Comparison of ENCODE assay signal across 13 mouse cellular contexts in the genomic region with DNA sequence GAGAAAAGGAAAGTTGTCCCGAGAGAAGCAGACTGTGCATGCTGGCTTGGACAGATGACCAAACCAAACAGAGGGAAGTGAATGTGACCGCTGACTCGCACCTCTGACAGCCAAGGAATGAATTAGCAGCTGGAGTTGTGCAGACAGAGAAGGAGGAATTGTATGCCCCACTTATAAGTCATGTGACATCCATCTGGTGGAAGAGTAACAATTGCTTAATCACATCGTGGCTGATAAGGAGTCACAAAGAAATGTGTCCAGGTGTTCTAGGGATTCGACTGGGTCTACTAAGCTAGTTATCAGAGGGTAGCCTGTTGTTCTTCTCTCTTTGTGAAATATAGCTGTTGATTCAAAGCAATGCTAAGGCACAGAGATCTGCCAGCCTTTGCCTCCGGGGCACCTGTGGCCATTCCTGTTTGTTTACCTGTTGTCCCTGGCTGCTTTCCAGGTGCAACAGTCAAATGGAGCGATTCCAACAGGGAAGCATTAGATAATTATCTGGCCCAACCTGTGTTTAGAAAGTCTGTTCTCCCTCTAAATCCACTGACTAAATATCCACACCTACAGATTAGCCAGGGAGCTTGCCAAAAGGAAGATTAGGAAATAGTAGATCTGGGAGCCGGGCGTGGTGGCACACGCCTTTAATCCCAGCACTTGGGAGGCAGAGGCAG.
DNase-seq lines count a peak whose midpoint lies in the region.
"Had no signal": no experiment of that assay in that cellular context is flagged by ENCODE, and none has a peak within 500 bp of the region (broad histone marks: within the 10 kb centered on the region; RNA-seq: fewer than 3 reads in every experiment).

No protein-coding gene starts in this region.

- no peaks in the 10 kb centered on the region for H3K27me3 ChIP-seq in forebrain, embryonic 10.5 days (ENCODE audit: poor library complexity, severe bottlenecking)
- H3K27me3 ChIP-seq: forebrain, embryonic 13.5 days; heart, embryonic 15.5 days; liver, embryonic 13.5 days had no signal

- WGBS in forebrain, embryonic 10.5 days = 90% methylated on average over 10 of the region's 10 CpGs

- 0 out of 2 replicates have a peak, but pooled peaks cover 4% of the 10 kb centered on the region for H3K9me3 ChIP-seq in forebrain, embryonic 10.5 days
- H3K9me3 ChIP-seq: embryonic facial prominence, embryonic 10.5 days; forebrain, embryonic 13.5 days; heart, embryonic 15.5 days; liver, embryonic 13.5 days had no signal

- peaks cover 9% of the 10 kb centered on the region; the same call in 1 of the 2 replicates for H3K4me1 ChIP-seq in forebrain, embryonic 10.5 days
- H3K4me1 ChIP-seq: forebrain, embryonic 13.5 days; heart, embryonic 15.5 days; liver, embryonic 13.5 days had no signal

- H3K27ac ChIP-seq in forebrain, embryonic 10.5 days = no peak overlapping the region
- H3K27ac ChIP-seq: embryonic facial prominence, embryonic 10.5 days; forebrain, embryonic 13.5 days; heart, embryonic 15.5 days; hindbrain, postnatal 0 days; liver, embryonic 13.5 days had no signal

- no peaks in the 10 kb centered on the region; the same call in 1 of the 2 replicates for H3K36me3 ChIP-seq in forebrain, embryonic 10.5 days (replicated peaks)
- H3K36me3 ChIP-seq: heart, embryonic 15.5 days; liver, embryonic 13.5 days had no signal

- H3K4me3 ChIP-seq in forebrain, embryonic 10.5 days = no peak overlapping the region
- H3K4me3 ChIP-seq: embryonic facial prominence, embryonic 10.5 days; forebrain, embryonic 13.5 days; heart, embryonic 15.5 days; liver, embryonic 13.5 days had no signal

- DNase-seq in lung, adult 18-20 months = peak; percentile 44 to 51
- DNase-seq in lung, postnatal 4 days = no peak
- peak; percentile 21 for DNase-seq in adipocyte (ENCODE audit: low spot score)
- peak; percentile 71 to 76 for DNase-seq in cerebellum, postnatal 25 days
- DNase-seq in kidney, postnatal 36 days = peak; percentile 13 to 41
- no peak for DNase-seq in heart, postnatal 4 days
- DNase-seq in T-cell, adult 2 months (ENCODE audit: low spot score) = no peak
- DNase-seq in forebrain, embryonic 10.5 days (ENCODE audit: extremely low spot score, low spot score) = no peak
- DNase-seq: liver, embryonic 13.5 days had no signal

Comparison
In these comparisons a context has a peak if more than half of its experiments do, and no peak if none do; other contexts are left out.
1. DNase-seq: peak in lung, adult 18-20 months (2 of 2), adipocyte (single experiment), cerebellum, postnatal 25 days (2 of 2) and kidney, postnatal 36 days (2 of 2); none in lung, postnatal 4 days (0 of 2), heart, postnatal 4 days (single experiment), T-cell, adult 2 months (single experiment) and forebrain, embryonic 10.5 days (single experiment).